Mouse (Mus musculus) heart, adult 2 months (tissue): ENCODE results near the gene Mta3.

Source experiments
- CTCF ChIP-seq: fragments of 200-600 bp; IDR thresholded peaks from 2 replicates; pipeline ENCODE4 v1.8.1; 2022; ENCODE audit warnings: antibody characterized with exemption, mild to moderate bottlenecking, moderate library complexity
- EP300 ChIP-seq: fragments of 200-500 bp; IDR thresholded peaks from 2 replicates; pipeline ENCODE4 v1.6.1; 2011; ENCODE audit warnings: low read depth, low read length, control low read depth; ENCODE audit not compliant: insufficient read depth

DNA sequence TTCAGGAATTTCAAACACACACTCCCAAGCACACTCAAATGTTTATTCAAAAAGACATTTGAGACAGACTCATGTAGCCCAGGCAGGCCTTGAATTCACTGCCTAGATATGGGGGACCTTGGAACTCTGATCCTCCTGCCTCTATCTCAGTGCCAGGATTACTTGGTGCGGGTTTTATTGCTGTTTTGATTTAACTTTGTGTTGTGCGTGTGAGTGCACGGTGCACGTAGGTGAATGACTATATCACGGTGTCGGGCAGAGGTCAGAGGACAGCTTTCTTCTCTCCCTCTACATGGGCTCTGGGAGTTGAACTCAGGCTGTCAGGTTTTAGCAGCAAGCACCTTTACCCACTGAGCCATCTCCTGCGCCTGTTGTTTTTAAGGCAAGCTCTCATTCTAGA is 61.1 kb downstream of the Mta3 start:
- no peak for TF ChIP-seq EP300
- no peak for TF ChIP-seq CTCF
